Comparison of ENCODE assay signal across 7 mouse cellular contexts in genomic region chr10:81025047-81025621, GRCm38 (mm10). TPM values are rescaled to one million over a fixed set of nuclear protein-coding genes. Genes with fewer than 3 reads are reported as not detected.
A peak's percentile ranks its signal among the peaks of the same experiment; 100 is the strongest.
DNase-seq lines count a peak whose midpoint lies in the region; ATAC-seq and TF ChIP-seq lines count a peak whose summit lies in the region.

No protein-coding gene starts in this region.

- H3K9ac ChIP-seq in lung, postnatal 0 days (replicated peaks; ENCODE audit: low read depth) = no peak overlapping the region
- peak overlapping the region; percentile 71 for H3K9ac ChIP-seq in hindbrain, embryonic 15.5 days
- peak overlapping the region; percentile 85 for H3K9ac ChIP-seq in neural tube, embryonic 13.5 days

- H3K27ac ChIP-seq in lung, postnatal 0 days (ENCODE audit: low read length) = no peak overlapping the region
- peak overlapping the region; percentile 32 for H3K27ac ChIP-seq in embryonic facial prominence, embryonic 10.5 days (replicated peaks)
- H3K27ac ChIP-seq in hindbrain, embryonic 15.5 days (replicated peaks) = no peak overlapping the region
- no peak overlapping the region for H3K27ac ChIP-seq in neural tube, embryonic 13.5 days (replicated peaks)

- H3K4me2 ChIP-seq in lung, postnatal 0 days (replicated peaks; ENCODE audit: low read depth, low read length) = peak overlapping the region; percentile 42; the same call in 1 of the 2 replicates
- H3K4me2 ChIP-seq in hindbrain, embryonic 15.5 days = peak overlapping the region; percentile 74
- peak overlapping the region; percentile 71 for H3K4me2 ChIP-seq in neural tube, embryonic 13.5 days

- peaks cover 3% of the 10 kb centered on the region; the same call in 1 of the 2 replicates for H3K27me3 ChIP-seq in lung, postnatal 0 days (replicated peaks; ENCODE audit: insufficient read depth, low read length)
- peaks cover 63% of the 10 kb centered on the region for H3K27me3 ChIP-seq in embryonic facial prominence, embryonic 10.5 days (replicated peaks; ENCODE audit: low read depth, poor library complexity, severe bottlenecking)
- H3K27me3 ChIP-seq in hindbrain, embryonic 15.5 days = no peaks in the 10 kb centered on the region
- H3K27me3 ChIP-seq in neural tube, embryonic 13.5 days = peaks cover 42% of the 10 kb centered on the region

- ATAC-seq in lung, postnatal 0 days = peak; percentile 35; the same call in 1 of the 2 replicates
- ATAC-seq in hindbrain, embryonic 15.5 days (ENCODE audit: low FRiP score, low read depth) = peak; percentile 62
- ATAC-seq in neural tube, embryonic 13.5 days (ENCODE audit: low read depth) = peak; percentile 53

- TF ChIP-seq EP300 in lung, postnatal 0 days (IDR thresholded peaks at IDR 0.05) = no peak

- H3K4me3 ChIP-seq in lung, postnatal 0 days (ENCODE audit: low read depth, low read length) = no peak overlapping the region
- peak overlapping the region; percentile 57 for H3K4me3 ChIP-seq in embryonic facial prominence, embryonic 10.5 days
- peak overlapping the region; percentile 56 for H3K4me3 ChIP-seq in hindbrain, embryonic 15.5 days
- H3K4me3 ChIP-seq in neural tube, embryonic 13.5 days = peak overlapping the region; percentile 53

- H3K36me3 ChIP-seq in lung, postnatal 0 days (ENCODE audit: insufficient read depth, low read length) = 0 out of 2 replicates have a peak, but pooled peaks cover 2% of the 10 kb centered on the region
- peaks cover 3% of the 10 kb centered on the region; the same call in 1 of the 2 replicates for H3K36me3 ChIP-seq in embryonic facial prominence, embryonic 10.5 days (replicated peaks)
- no peaks in the 10 kb centered on the region for H3K36me3 ChIP-seq in hindbrain, embryonic 15.5 days
- peaks cover 6% of the 10 kb centered on the region for H3K36me3 ChIP-seq in neural tube, embryonic 13.5 days

- H3K9me3 ChIP-seq in lung, postnatal 0 days (ENCODE audit: low read length) = no peaks in the 10 kb centered on the region
- H3K9me3 ChIP-seq in embryonic facial prominence, embryonic 10.5 days = no peaks in the 10 kb centered on the region
- H3K9me3 ChIP-seq in hindbrain, embryonic 15.5 days = no peaks in the 10 kb centered on the region
- no peaks in the 10 kb centered on the region for H3K9me3 ChIP-seq in neural tube, embryonic 13.5 days

- WGBS in lung, postnatal 0 days = 3% methylated on average over 34 of the region's 43 CpGs
- 2% methylated on average over 43 of the region's 43 CpGs for WGBS in embryonic facial prominence, embryonic 10.5 days
- WGBS in hindbrain, embryonic 15.5 days = 1% methylated on average over 36 of the region's 43 CpGs
- 1% methylated on average over 36 of the region's 43 CpGs for WGBS in neural tube, embryonic 13.5 days

- no peaks in the 10 kb centered on the region for H3K4me1 ChIP-seq in lung, postnatal 0 days (ENCODE audit: insufficient read depth, low read depth, low read length)
- peaks cover 16% of the 10 kb centered on the region for H3K4me1 ChIP-seq in embryonic facial prominence, embryonic 10.5 days
- peaks cover 40% of the 10 kb centered on the region for H3K4me1 ChIP-seq in hindbrain, embryonic 15.5 days (replicated peaks)
- peaks cover 39% of the 10 kb centered on the region for H3K4me1 ChIP-seq in neural tube, embryonic 13.5 days (replicated peaks)

- no peak for TF ChIP-seq CTCF in lung, postnatal 0 days (IDR thresholded peaks at IDR 0.05)

- DNase-seq in lung, postnatal 0 days (ENCODE audit: low spot score) = no peak
- DNase-seq in lung, postnatal 4 days = no peak
- peak; percentile 57 for DNase-seq in embryonic facial prominence, embryonic 10.5 days (ENCODE audit: low spot score)
- DNase-seq in urinary bladder, postnatal 14 days (ENCODE audit: low spot score) = no peak
- no peak for DNase-seq in natural killer cell, adult 2 months (ENCODE audit: low spot score in 2 of 2)

RNA-seq across cellular contexts. Expression of gene Diras1, which starts 0.3 kb away (rescaled TPM):
- not detected in 2 replicates for polyA plus RNA-seq in lung, postnatal 0 days (2015; fragmentation: Nextera tagmentation; extraction: Ambion mirVana)
- 1.4 and 1.9 TPM in 2 replicates for polyA plus RNA-seq in embryonic facial prominence, embryonic 10.5 days (2016; fragmentation: Nextera tagmentation; extraction: Ambion mirVana)
- polyA plus RNA-seq in hindbrain, embryonic 15.5 days (2015; fragmentation: Nextera tagmentation; extraction: Ambion mirVana) = 71.6 and 81.6 TPM in 2 replicates
- 38.1 and 38.7 TPM in 2 replicates for polyA plus RNA-seq in neural tube, embryonic 13.5 days (2015; fragmentation: Nextera tagmentation; extraction: Ambion mirVana)

RNA-seq across cellular contexts. Expression of gene Gng7, which starts 10.4 kb away (rescaled TPM):
- 1.0 and 1.4 TPM in 2 replicates for polyA plus RNA-seq in lung, postnatal 0 days (2015; fragmentation: Nextera tagmentation; extraction: Ambion mirVana)
- 6.5 and 6.7 TPM in 2 replicates for polyA plus RNA-seq in embryonic facial prominence, embryonic 10.5 days (2016; fragmentation: Nextera tagmentation; extraction: Ambion mirVana)
- polyA plus RNA-seq in hindbrain, embryonic 15.5 days (2015; fragmentation: Nextera tagmentation; extraction: Ambion mirVana) = 19.1 and 21.4 TPM in 2 replicates
- 16.2 and 17.4 TPM in 2 replicates for polyA plus RNA-seq in neural tube, embryonic 13.5 days (2015; fragmentation: Nextera tagmentation; extraction: Ambion mirVana)

RNA-seq across cellular contexts. Expression of gene Slc39a3, which starts 12.1 kb away (rescaled TPM):
- polyA plus RNA-seq in lung, postnatal 0 days (2015; fragmentation: Nextera tagmentation; extraction: Ambion mirVana) = 15.4 and 16.0 TPM in 2 replicates
- 14.0 and 16.9 TPM in 2 replicates for polyA plus RNA-seq in embryonic facial prominence, embryonic 10.5 days (2016; fragmentation: Nextera tagmentation; extraction: Ambion mirVana)
- polyA plus RNA-seq in hindbrain, embryonic 15.5 days (2015; fragmentation: Nextera tagmentation; extraction: Ambion mirVana) = 46.3 and 53.0 TPM in 2 replicates
- 40.9 and 44.2 TPM in 2 replicates for polyA plus RNA-seq in neural tube, embryonic 13.5 days (2015; fragmentation: Nextera tagmentation; extraction: Ambion mirVana)

RNA-seq across cellular contexts. Expression of gene Sgta, which starts 34.8 kb away (rescaled TPM):
- polyA plus RNA-seq in lung, postnatal 0 days (2015; fragmentation: Nextera tagmentation; extraction: Ambion mirVana) = 102 and 103 TPM in 2 replicates
- polyA plus RNA-seq in embryonic facial prominence, embryonic 10.5 days (2016; fragmentation: Nextera tagmentation; extraction: Ambion mirVana) = 289 and 290 TPM in 2 replicates
- 310 and 331 TPM in 2 replicates for polyA plus RNA-seq in hindbrain, embryonic 15.5 days (2015; fragmentation: Nextera tagmentation; extraction: Ambion mirVana)
- 283 and 286 TPM in 2 replicates for polyA plus RNA-seq in neural tube, embryonic 13.5 days (2015; fragmentation: Nextera tagmentation; extraction: Ambion mirVana)

RNA-seq across cellular contexts. Expression of gene Thop1, which starts 44.7 kb away (rescaled TPM):
- 14.0 and 15.1 TPM in 2 replicates for polyA plus RNA-seq in lung, postnatal 0 days (2015; fragmentation: Nextera tagmentation; extraction: Ambion mirVana)
- polyA plus RNA-seq in embryonic facial prominence, embryonic 10.5 days (2016; fragmentation: Nextera tagmentation; extraction: Ambion mirVana) = 102 and 109 TPM in 2 replicates
- polyA plus RNA-seq in hindbrain, embryonic 15.5 days (2015; fragmentation: Nextera tagmentation; extraction: Ambion mirVana) = 51.2 and 51.3 TPM in 2 replicates
- polyA plus RNA-seq in neural tube, embryonic 13.5 days (2015; fragmentation: Nextera tagmentation; extraction: Ambion mirVana) = 47.4 and 48.4 TPM in 2 replicates

Comparison
In these comparisons a context has a peak if more than half of its experiments do, and no peak if none do; other contexts are left out.
1. RNA of gene Diras1, which starts 0.3 kb away (polyA plus RNA-seq): 71.6 to 81.6 TPM in hindbrain, embryonic 15.5 days and 38.1 to 38.7 TPM in neural tube, embryonic 13.5 days; 1.4 to 1.9 TPM in embryonic facial prominence, embryonic 10.5 days and not detected in lung, postnatal 0 days; every median in the first group is over 10 times any median in the second.
2. Peak in every context shown above with its lines, with median percentiles within 50 percentile points of each other: ATAC-seq and H3K4me2 ChIP-seq.